9 mouse cellular contexts compared by ENCODE assay signal in genomic region chrX:105124903-105125302, GRCm38 (mm10). TPM values are rescaled to one million over a fixed set of nuclear protein-coding genes. Genes with fewer than 3 reads are reported as not detected.
DNase-seq lines count a peak whose midpoint lies in the region; ATAC-seq and TF ChIP-seq lines count a peak whose summit lies in the region.
"Had no signal": no experiment of that assay in that cellular context is flagged by ENCODE, and none has a peak within 500 bp of the region (broad histone marks: within the 10 kb centered on the region; RNA-seq: fewer than 3 reads in every experiment).

No protein-coding gene starts in this region.

- no peaks in the 10 kb centered on the region for H3K4me1 ChIP-seq in forebrain, embryonic 14.5 days (ENCODE audit: control insufficient read depth, insufficient read depth, low read length)
- H3K4me1 ChIP-seq in forebrain, embryonic 10.5 days: 0 out of 2 replicates have a peak, but pooled peaks cover 7% of the 10 kb centered on the region
- no peaks in the 10 kb centered on the region for H3K4me1 ChIP-seq in CH12.LX (ENCODE audit: control insufficient read depth in 1 of 2, insufficient read depth in 2 of 2)
- no peaks in the 10 kb centered on the region for H3K4me1 ChIP-seq in hindbrain, postnatal 0 days (ENCODE audit: insufficient read depth, low read length)

- dilution Hi-C loops in CH12.LX (cut with MboI; ENCODE audit: extremely low pct_ligation_motif_present, extremely low pct_unique_long_range_greater_than_20kb, low sequenced_read_pairs): no loop called here

- TF ChIP-seq RAD21 in CH12.LX (IDR thresholded peaks at IDR 0.05; ENCODE audit: low read depth, low read length): peak; percentile 38

- H3K79me2 ChIP-seq in CH12.LX (replicated peaks; ENCODE audit: control insufficient read depth, extremely low read depth, insufficient read depth, poor library complexity, severe bottlenecking): no peaks in the 10 kb centered on the region

- no peaks in the 10 kb centered on the region; the same call in 1 of the 2 replicates for H3K36me3 ChIP-seq in forebrain, embryonic 14.5 days (ENCODE audit: control insufficient read depth, insufficient read depth, low read length)
- H3K36me3 ChIP-seq in forebrain, embryonic 10.5 days (replicated peaks): peaks cover 7% of the 10 kb centered on the region; the same call in 1 of the 2 replicates
- peaks cover 0 to 6% of the 10 kb centered on the region in 2 experiments for H3K36me3 ChIP-seq in CH12.LX (replicated peaks in 1 of 2; ENCODE audit: control insufficient read depth in 1 of 2, insufficient read depth in 1 of 2, low read length in 1 of 2)
- H3K36me3 ChIP-seq in hindbrain, postnatal 0 days (ENCODE audit: insufficient read depth, low read length): no peaks in the 10 kb centered on the region
- H3K36me3 ChIP-seq: limb, embryonic 15.5 days had no signal

- no peak overlapping the region for H3K9ac ChIP-seq in forebrain, embryonic 14.5 days (ENCODE audit: low read length)
- H3K9ac ChIP-seq in CH12.LX (ENCODE audit: insufficient read depth, low read depth): no peak overlapping the region
- H3K9ac ChIP-seq in hindbrain, postnatal 0 days (replicated peaks; ENCODE audit: low read length): no peak overlapping the region
- H3K9ac ChIP-seq: limb, embryonic 15.5 days had no signal

- DNase-seq in forebrain, embryonic 14.5 days (ENCODE audit: low spot score): peak; percentile 63
- DNase-seq in forebrain, embryonic 10.5 days (ENCODE audit: extremely low spot score, low spot score): no peak
- peak; percentile 17 for DNase-seq in layer of hippocampus, adult 9-11 months
- DNase-seq in layer of hippocampus, postnatal 36 days: no peak
- peak; percentile 6 for DNase-seq in CH12.LX (ENCODE audit: extremely low read depth)
- DNase-seq in hindbrain, postnatal 0 days (ENCODE audit: low spot score): peak; percentile 60
- no peak for DNase-seq in ovary, postnatal 14 days (ENCODE audit: low spot score)
- no peak for DNase-seq in adrenal gland, adult 8-10 months

- H3K4me2 ChIP-seq in forebrain, embryonic 14.5 days (ENCODE audit: low read length): no peak overlapping the region
- no peak overlapping the region for H3K4me2 ChIP-seq in CH12.LX (ENCODE audit: insufficient read depth, low read depth, poor library complexity, severe bottlenecking)
- no peak overlapping the region for H3K4me2 ChIP-seq in hindbrain, postnatal 0 days (ENCODE audit: low read depth, low read length)
- H3K4me2 ChIP-seq: limb, embryonic 15.5 days had no signal

- peak in 1 of 2 experiments; percentile 46; a peak in 2 of 4 replicates for TF ChIP-seq CTCF in CH12.LX (conservative IDR thresholded peaks at IDR 0.05 in 1 of 2, IDR thresholded peaks at IDR 0.05 in 1 of 2; ENCODE audit: low read depth in 2 of 2, low read length in 2 of 2)
- peak; percentile 44 for TF ChIP-seq CTCF in hindbrain, postnatal 0 days (IDR thresholded peaks at IDR 0.05; ENCODE audit: low read depth)

- no peak overlapping the region for H3K27ac ChIP-seq in forebrain, embryonic 14.5 days (ENCODE audit: low read depth, low read length)
- no peak overlapping the region for H3K27ac ChIP-seq in forebrain, embryonic 10.5 days
- H3K27ac ChIP-seq in CH12.LX (ENCODE audit: insufficient read depth, low read depth): no peak overlapping the region
- H3K27ac ChIP-seq in hindbrain, postnatal 0 days: no peak overlapping the region
- H3K27ac ChIP-seq: limb, embryonic 15.5 days had no signal

- no peak overlapping the region for H3K4me3 ChIP-seq in forebrain, embryonic 14.5 days (ENCODE audit: low read depth, low read length)
- no peak overlapping the region for H3K4me3 ChIP-seq in forebrain, embryonic 10.5 days
- H3K4me3 ChIP-seq in CH12.LX (replicated peaks in 1 of 3; ENCODE audit: low read depth in 2 of 3, low read length in 2 of 3, poor library complexity in 1 of 3): no peak overlapping the region
- H3K4me3 ChIP-seq in hindbrain, postnatal 0 days (ENCODE audit: low read length): no peak overlapping the region
- H3K4me3 ChIP-seq: limb, embryonic 15.5 days had no signal

- no peak for TF ChIP-seq POLR2A in CH12.LX (IDR thresholded peaks at IDR 0.05; ENCODE audit: low read depth, low read length)

- no peaks in the 10 kb centered on the region for H3K9me3 ChIP-seq in forebrain, embryonic 14.5 days (replicated peaks; ENCODE audit: control insufficient read depth, low read length)
- no peaks in the 10 kb centered on the region for H3K9me3 ChIP-seq in forebrain, embryonic 10.5 days
- no peaks in the 10 kb centered on the region for H3K9me3 ChIP-seq in CH12.LX (replicated peaks; ENCODE audit: low read length)
- no peaks in the 10 kb centered on the region for H3K9me3 ChIP-seq in hindbrain, postnatal 0 days (ENCODE audit: low read length)
- H3K9me3 ChIP-seq: limb, embryonic 15.5 days had no signal

- ATAC-seq in forebrain, embryonic 14.5 days: no peak
- ATAC-seq in hindbrain, postnatal 0 days: no peak

- in situ Hi-C loops in CH12.LX (cut with MboI; ENCODE audit: low pct_ligation_motif_present, low pct_unique_long_range_greater_than_20kb, low sequenced_read_pairs): no loop called here

- TF ChIP-seq EP300 in CH12.LX (IDR thresholded peaks at IDR 0.05; ENCODE audit: low read length): no peak

- 38% methylated on average over 2 of the region's 3 CpGs for WGBS in forebrain, embryonic 14.5 days
- WGBS in forebrain, embryonic 10.5 days: 32% methylated on average over 2 of the region's 3 CpGs
- WGBS in hindbrain, postnatal 0 days: 19% methylated on average over 2 of the region's 3 CpGs

- peaks cover 4% of the 10 kb centered on the region; the same call in 1 of the 2 replicates for H3K27me3 ChIP-seq in forebrain, embryonic 14.5 days (replicated peaks; ENCODE audit: control insufficient read depth, insufficient read depth, low read length)
- peaks cover 91% of the 10 kb centered on the region for H3K27me3 ChIP-seq in forebrain, embryonic 10.5 days (ENCODE audit: poor library complexity, severe bottlenecking)
- no peaks in the 10 kb centered on the region for H3K27me3 ChIP-seq in CH12.LX (replicated peaks)
- no peaks in the 10 kb centered on the region; the same call in 1 of the 2 replicates for H3K27me3 ChIP-seq in hindbrain, postnatal 0 days (ENCODE audit: insufficient read depth, low read length)

TF ChIP-seq in CH12.LX, 34 proteins besides CTCF, POLR2A, EP300 and RAD21:
- TF ChIP-seq SIN3A (IDR thresholded peaks at IDR 0.05; ENCODE audit: low read length): no peak
- TF ChIP-seq GABPA (IDR thresholded peaks at IDR 0.05; ENCODE audit: insufficient replicate concordance, low read depth, low read length): no peak
- TF ChIP-seq ZMIZ1 (IDR thresholded peaks at IDR 0.05; ENCODE audit: low read depth, low read length): no peak
- TF ChIP-seq ZC3H11A (IDR thresholded peaks at IDR 0.05; ENCODE audit: low read depth, low read length): no peak
- no peak for TF ChIP-seq JUN (IDR thresholded peaks at IDR 0.05; ENCODE audit: insufficient read depth, low read depth, low read length)
- no peak for TF ChIP-seq IRF4 (IDR thresholded peaks at IDR 0.05; ENCODE audit: low read depth, low read length)
- no peak for TF ChIP-seq PAX5 (IDR thresholded peaks at IDR 0.05; ENCODE audit: low read length)
- TF ChIP-seq CHD2 (IDR thresholded peaks at IDR 0.05; ENCODE audit: low read length): no peak
- no peak for TF ChIP-seq CHD1 (IDR thresholded peaks at IDR 0.05; ENCODE audit: low read depth, low read length)
- TF ChIP-seq TCF12 (IDR thresholded peaks at IDR 0.05; ENCODE audit: low read depth, low read length): no peak
- TF ChIP-seq MAZ (IDR thresholded peaks at IDR 0.05; ENCODE audit: low read depth, low read length): no peak
- TF ChIP-seq MAFK (IDR thresholded peaks at IDR 0.05; ENCODE audit: insufficient replicate concordance, low read length): no peak
- TF ChIP-seq MYC (IDR thresholded peaks at IDR 0.05; ENCODE audit: low read depth, low read length): no peak
- no peak for TF ChIP-seq RCOR1 (conservative IDR thresholded peaks at IDR 0.05; ENCODE audit: low read depth, low read length)
- no peak for TF ChIP-seq SMC3 (IDR thresholded peaks at IDR 0.05; ENCODE audit: low read depth, low read length)
- no peak for TF ChIP-seq NELFE (IDR thresholded peaks at IDR 0.05; ENCODE audit: low read depth, low read length)
- TF ChIP-seq BHLHE40 (IDR thresholded peaks at IDR 0.05; ENCODE audit: low read depth, low read length): no peak
TF ChIP-seq in CH12.LX: peak in this region for 0.

RNA-seq across cellular contexts. Expression of gene Magee1, which starts 4.7 kb away (rescaled TPM):
- 58.1 and 80.5 TPM in 2 replicates for polyA plus RNA-seq in forebrain, embryonic 14.5 days (2014; fragmentation: Nextera tagmentation; extraction: Ambion mirVana)
- polyA plus RNA-seq in forebrain, embryonic 10.5 days (2016; fragmentation: Nextera tagmentation; extraction: Ambion mirVana): 26.5 and 27.5 TPM in 2 replicates
- total RNA-seq in layer of hippocampus, postnatal 36 days (2021): 100 to 1,000 TPM; 133 to 142 TPM
- total RNA-seq in CH12.LX (2012; rRNA removed) (0.98 and 1.4 TPM in 2 replicates), CH12.LX (2014; rRNA removed) (0.88 and 0.94 TPM in 2 replicates)
- polyA plus RNA-seq in CH12.LX (2012; ENCODE audit: insufficient read length, low read depth): 1.2 and 1.3 TPM in 2 replicates
- 237 and 253 TPM in 2 replicates for total RNA-seq in hindbrain, postnatal 0 days (2014; rRNA removed)
- 196 and 211 TPM in 2 replicates for polyA plus RNA-seq in hindbrain, postnatal 0 days (2015; fragmentation: Nextera tagmentation; extraction: Ambion mirVana)
- total RNA-seq in adrenal gland, adult 8-10 months (2022): 10 to 100 TPM; 17.9 to 21.8 (median 19.2) TPM

RNA-seq across cellular contexts. Expression of gene Pbdc1, which starts 45.3 kb away (rescaled TPM):
- polyA plus RNA-seq in forebrain, embryonic 14.5 days (2014; fragmentation: Nextera tagmentation; extraction: Ambion mirVana): 34.8 and 36.4 TPM in 2 replicates
- 82.8 and 86.6 TPM in 2 replicates for polyA plus RNA-seq in forebrain, embryonic 10.5 days (2016; fragmentation: Nextera tagmentation; extraction: Ambion mirVana)
- total RNA-seq in layer of hippocampus, postnatal 36 days (2021): 10 to 100 TPM; 18.8 to 21.2 TPM
- total RNA-seq in CH12.LX (2012; rRNA removed) (30.9 and 41.3 TPM in 2 replicates), CH12.LX (2014; rRNA removed) (56.1 and 57.1 TPM in 2 replicates)
- polyA plus RNA-seq in CH12.LX (2012; ENCODE audit: insufficient read length, low read depth): 59.4 and 71.4 TPM in 2 replicates
- 12.8 and 21.9 TPM in 2 replicates for total RNA-seq in hindbrain, postnatal 0 days (2014; rRNA removed)
- 31.9 and 35.7 TPM in 2 replicates for polyA plus RNA-seq in hindbrain, postnatal 0 days (2015; fragmentation: Nextera tagmentation; extraction: Ambion mirVana)
- total RNA-seq in adrenal gland, adult 8-10 months (2022): 10 to 100 TPM; 17.5 to 19.7 (median 18.0) TPM

Comparison
In these comparisons a context has a peak if more than half of its experiments do, and no peak if none do; other contexts are left out.
1. DNase-seq: peak in forebrain, embryonic 14.5 days (single experiment), layer of hippocampus, adult 9-11 months (single experiment), CH12.LX (single experiment) and hindbrain, postnatal 0 days (single experiment); none in forebrain, embryonic 10.5 days (single experiment), layer of hippocampus, postnatal 36 days (0 of 2), ovary, postnatal 14 days (single experiment) and adrenal gland, adult 8-10 months (single experiment).
2. RNA of gene Magee1, which starts 4.7 kb away (total RNA-seq): 237 to 253 TPM in hindbrain, postnatal 0 days, 133 to 142 TPM in layer of hippocampus, postnatal 36 days and 17.9 to 21.8 TPM in adrenal gland, adult 8-10 months; 0.88 to 1.4 TPM in CH12.LX; every median in the first group is over 4 times any median in the second.